Mouse (Mus musculus): ENCODE data around the gene Eif4e3. TPM values are rescaled to one million over a fixed set of nuclear protein-coding genes. Genes with fewer than 3 reads are reported as not detected.

Eif4e3 gene
- total RNA-seq, 2 experiments from 2014 or later, result 28.1 to 30.6 TPM

DNA sequence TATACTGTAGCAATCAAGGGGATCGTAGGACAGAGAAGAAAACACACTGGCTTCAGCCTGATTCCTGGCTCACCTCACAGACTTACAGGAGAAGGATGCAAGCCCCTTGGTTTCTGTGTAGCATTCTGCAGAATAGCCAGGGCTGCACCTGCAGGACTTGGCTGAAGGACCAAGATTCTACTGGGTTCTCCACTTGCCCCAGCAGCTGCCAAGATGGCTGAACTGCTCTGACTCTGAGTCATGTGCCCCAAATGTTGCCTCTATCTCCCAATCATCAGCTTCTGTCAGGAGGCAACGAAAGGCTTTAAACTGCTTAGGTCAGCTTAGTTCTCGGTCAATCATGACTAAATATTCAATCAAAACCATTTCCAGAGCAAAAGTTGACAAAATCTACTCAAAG is 42.0 kb downstream of the Eif4e3 start:
- DNase-seq, result no peak

DNA sequence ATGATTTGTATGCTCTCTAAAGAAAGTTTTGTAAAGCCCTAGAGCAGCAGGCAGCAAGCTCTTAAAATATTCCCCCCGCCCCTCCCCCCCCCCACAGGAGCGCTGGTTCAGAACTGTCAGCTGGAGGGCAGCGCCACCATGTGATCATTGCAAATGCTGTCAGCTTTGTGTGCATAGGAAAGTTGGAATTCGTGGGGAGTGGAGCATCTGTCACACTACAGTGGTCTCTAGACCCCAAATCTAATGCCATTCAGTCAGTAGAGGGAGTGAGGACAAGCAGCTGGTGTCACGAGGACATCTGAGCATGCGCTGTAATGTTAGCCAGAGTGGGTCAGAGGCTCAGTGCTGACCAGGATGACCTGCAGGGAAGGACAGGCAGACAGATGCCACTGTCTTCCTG is 42.9 kb downstream of the Eif4e3 start:
- peak; percentile 14 to 42 for DNase-seq

DNA sequence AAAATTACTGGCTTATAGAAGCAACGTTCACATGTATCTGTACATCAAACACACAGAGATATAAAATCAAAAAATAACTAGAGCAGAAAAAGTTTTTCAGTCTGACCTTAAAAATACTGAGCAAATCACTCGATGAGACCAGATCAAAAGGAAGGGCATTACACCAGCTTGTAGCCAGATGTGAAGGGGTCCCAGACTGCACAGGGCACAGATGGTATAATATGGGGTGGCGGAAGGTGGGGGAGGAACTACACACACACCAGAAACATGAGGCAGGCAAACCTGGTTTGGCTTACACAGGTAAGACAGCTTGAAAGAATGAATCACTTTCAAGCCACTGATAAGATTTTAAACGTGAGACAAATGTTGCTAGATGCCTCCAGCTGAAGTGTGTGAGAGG is 45.4 kb downstream of the Eif4e3 start:
- DNase-seq, result no peak

DNA sequence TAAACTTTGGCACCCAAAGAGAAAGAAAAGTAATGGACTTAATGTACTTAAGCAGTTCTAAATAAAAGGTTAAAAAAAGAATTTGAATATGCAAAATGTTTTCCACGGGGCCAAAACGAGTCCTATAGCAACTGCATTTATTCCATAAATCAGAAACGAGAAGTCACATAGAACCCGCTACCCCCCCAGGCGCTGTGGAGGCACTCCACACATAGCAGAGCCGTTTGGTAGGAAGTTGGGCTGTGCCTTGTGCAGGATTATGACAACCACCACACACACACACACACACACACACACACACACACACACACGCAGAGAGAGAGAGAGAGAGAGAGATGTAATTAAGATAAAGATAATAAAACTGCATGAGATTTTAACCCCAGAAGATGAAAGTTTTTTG is 46.1 kb downstream of the Eif4e3 start:
- DNase-seq, result no peak

DNA sequence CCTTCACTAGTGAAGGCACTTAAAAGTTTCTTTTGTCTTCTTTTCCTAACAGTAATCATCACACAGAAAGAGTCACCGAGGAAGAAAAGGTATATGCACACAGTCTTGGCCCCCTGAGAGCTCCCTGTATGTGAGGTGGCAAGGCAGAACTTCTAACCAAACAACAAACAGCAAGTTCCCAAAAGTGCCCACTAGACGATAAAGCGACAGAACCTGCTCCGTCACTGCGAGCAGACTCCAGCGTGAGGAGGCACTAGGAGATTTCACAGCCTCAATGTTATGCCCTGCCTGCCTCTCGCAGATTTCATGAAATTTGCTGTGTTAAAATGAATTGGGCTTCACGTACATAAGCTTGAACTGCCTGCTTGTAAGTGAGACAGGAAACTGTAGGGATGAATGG is 46.6 kb downstream of the Eif4e3 start:
- DNase-seq, result no peak

- DNase-seq, result no peak
Observed at GRCm38 (mm10) chr6:99619466-99619865, 47.1 kb downstream of the Eif4e3 start.

DNA sequence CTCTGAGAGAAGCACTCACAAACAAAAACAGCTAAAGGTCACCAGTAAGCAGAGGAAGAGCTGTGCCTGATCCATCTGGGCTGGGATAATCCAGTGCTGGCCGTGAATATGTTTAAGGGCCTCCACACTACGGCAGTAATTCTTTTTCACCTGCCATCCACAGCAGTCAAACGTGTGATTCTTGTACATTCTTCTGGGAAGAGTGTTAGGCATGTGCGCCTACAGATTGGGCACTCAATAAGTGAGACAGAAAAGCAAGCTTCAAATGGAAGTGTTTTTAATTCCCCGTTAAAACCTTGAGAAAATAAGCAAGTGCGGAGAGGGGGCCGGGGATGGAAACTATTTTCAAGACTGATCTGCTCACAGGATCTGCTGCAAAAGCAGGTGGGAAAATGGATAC is 48.7 kb downstream of the Eif4e3 start:
- DNase-seq, result no peak

- no peak for DNase-seq
Observed at GRCm38 (mm10) chr6:99617415-99617814, 49.2 kb downstream of the Eif4e3 start.

DNA sequence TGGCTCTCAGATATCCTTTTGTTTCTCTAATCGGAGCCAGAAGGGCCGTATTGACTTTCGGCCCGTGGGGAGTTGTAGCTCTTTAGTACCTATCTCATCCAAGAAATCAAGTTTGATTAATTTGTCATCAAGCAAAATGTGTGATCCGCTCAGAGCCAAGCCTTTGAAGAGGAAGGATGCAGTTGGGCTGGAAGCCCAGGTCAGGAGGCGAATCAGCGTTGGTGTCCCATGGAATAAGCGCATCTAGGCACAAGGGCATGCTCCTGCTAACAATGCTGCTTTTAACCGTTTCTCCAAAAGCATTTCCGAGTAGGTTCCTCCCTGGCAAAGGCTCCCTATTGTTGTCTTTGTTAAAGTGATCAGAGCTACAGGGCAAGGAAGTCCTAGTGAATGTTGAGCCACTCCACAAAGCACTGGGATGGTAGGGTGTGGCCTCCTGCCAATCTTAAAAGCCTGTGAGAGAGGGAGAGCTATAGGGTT is 51.3 kb downstream of the Eif4e3 start:
- DNase-seq, result no peak

DNA sequence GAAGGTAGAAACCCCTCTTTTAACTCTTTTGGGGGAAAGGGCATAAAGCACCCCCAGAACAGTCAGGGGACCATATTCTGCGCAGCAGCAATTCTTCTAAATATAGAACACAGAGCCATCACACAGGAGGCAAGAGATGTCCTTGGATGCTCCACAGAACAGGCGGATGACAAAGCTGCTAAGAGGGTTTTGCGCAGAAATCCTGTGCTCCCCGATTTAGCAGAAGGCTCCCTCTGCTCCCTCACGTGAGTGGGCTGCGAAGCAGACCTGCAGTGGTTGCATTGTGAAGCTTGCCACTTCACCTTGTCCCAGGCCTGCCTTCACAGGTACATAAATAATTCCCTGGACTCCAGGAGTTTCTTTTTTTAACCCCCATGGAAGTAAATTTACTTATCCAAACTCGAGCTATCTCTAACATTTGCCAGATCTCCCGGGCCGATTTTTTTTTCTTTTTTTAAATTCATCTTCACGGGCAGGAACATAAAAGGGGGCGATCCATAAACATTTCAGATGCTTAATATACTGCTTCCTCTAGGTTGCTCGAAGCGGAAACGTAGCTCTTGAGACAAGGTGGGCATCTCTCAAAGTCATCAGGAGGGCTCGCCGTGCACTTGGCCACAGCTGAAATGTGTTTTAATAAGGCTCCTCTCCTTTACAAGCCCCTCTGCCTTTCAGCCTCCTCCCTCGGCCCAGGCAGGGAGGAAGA is 51.9 kb downstream of the Eif4e3 start:
- no peak for DNase-seq

- DNase-seq, result no peak
Observed at GRCm38 (mm10) chr6:99611866-99612265, 54.7 kb downstream of the Eif4e3 start.

DNA sequence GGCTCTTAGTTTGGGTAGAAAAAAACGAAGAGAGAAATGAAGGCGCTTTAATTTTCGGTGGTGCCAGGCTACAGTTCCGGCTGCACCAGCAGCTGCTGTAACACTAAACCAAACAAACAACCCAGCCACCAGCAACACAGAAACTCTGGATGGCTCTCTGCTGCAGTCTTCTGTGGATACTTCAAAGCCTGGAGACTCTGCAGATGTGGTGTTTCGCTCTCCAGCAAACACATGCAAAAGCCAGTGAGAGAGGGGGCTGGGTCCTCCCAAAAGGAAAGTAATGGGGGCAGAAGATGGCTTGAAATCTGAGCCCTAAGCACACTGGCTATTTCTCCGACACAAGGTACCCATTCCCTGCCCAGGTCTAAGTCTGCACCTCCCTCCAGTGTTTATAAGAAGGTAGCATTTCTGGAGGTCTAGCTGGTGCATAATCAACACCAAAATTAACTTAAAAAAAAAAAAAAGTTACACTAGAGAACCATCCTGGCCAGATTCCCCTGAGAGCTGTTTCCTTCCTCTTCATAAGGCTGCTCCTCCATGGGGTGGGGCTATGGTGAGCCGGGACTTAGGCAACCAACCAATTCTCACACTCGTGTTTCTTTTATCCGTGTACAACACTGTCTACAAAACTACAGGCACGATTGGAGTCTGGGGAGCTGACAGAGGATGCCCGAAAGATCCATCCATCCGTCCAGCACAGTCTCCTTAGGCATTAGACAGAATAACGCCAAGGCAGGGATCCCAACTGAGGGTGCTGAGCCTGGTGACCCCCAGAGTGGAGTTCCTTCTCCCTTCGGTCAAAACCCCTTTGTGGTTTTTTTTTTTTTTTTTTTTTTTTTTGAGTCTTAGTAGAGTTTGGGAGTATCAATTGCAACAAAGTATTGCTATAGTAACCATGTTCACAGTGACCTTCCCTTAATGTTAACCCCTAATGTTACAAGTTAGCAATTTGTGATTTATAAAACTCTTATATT is 55.8 kb downstream of the Eif4e3 start:
- peak in 1 of 2 experiments; percentile 47 for DNase-seq

DNA sequence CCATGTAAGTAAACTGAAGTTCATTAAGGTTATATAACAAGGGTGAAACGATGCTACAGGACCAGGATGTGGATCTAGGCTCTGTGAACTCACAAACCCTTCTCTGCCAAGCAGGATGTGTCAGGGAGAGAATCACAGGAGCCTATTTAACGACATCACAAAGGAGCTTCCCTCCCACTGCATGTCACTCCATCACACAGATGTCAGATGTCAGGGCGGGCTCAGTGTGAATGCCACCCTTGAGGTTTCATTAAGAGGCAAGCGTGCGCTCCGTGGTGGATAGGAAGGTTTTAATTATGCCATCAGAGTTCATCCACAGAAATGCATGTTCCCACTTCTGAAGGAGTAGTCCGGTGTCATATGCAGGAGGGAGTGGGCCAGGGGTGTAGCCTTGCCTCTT is 60.5 kb downstream of the Eif4e3 start:
- DNase-seq, result no peak

DNA sequence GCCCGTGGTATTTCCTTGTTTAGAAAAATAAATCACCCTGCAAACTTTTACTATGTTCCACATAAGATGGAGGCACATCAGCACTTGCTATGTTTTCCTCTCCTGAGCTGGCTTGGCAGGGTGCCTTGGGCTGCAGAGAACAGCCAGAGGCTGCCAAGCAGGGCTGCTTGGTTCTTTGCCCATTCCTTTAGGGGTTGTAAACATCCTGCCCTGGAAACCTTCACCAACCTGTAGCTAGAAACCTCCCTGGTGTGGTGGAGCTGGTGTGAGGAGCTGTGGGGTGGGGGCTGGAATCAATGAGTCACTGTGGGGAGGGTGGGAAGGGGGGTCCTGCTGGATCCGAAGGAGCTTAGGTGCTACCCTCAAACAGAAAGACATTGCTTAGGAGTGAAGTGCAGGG is 61.8 kb downstream of the Eif4e3 start:
- peak; percentile 46 to 76 for DNase-seq

- DNase-seq, result no peak
Observed at GRCm38 (mm10) chr6:99602434-99602833, 64.1 kb downstream of the Eif4e3 start.

DNA sequence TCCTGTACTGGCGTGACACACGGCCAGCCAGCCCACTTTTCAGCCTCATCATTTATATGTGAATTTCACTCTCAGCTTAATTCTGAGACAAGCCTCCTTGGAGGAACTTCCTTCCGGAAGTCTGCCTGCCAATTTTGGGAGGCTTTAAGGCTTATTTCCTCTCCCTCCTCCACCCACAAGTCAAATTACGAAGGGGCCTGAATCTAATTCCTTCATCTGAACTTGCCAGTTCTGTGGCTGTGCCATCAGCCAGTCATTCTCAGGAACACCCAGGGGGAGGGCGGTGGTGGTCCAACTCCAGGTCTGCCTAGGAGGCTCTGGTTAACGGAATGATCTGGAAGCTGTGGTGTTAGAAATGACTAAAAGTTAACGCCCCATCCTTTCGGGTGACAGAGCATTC is 65.7 kb downstream of the Eif4e3 start:
- no peak for DNase-seq

DNA sequence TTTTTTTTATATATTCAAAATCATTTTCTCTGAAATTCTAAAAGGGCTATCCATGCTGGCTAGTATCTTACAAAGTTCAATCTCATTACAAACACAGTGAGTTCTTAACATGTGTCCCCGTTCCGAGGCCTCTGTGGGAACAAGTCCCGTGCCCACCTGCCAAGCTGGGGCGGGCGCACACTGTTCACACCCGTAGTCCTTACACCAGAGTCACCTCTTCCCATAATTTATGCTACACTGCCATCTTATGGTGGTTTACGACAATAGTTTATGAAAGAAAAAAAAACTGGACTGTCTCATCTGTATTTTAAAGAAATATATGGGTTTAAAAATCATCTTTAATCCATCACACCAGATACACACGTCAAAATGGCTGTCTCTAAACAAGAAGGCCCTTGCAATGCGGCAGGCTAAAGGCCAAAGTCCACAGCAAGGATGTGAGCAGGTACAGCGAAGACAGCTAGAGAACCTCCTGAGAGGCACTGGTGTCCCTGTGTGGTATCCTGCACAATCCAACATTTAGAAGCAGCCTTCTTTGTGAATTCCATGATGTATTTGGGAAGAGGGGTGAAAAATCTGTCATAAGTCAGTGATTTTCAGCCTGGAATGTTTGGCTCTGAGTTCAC is 66.3 kb downstream of the Eif4e3 start:
- peak; percentile 33 to 51 for DNase-seq

DNA sequence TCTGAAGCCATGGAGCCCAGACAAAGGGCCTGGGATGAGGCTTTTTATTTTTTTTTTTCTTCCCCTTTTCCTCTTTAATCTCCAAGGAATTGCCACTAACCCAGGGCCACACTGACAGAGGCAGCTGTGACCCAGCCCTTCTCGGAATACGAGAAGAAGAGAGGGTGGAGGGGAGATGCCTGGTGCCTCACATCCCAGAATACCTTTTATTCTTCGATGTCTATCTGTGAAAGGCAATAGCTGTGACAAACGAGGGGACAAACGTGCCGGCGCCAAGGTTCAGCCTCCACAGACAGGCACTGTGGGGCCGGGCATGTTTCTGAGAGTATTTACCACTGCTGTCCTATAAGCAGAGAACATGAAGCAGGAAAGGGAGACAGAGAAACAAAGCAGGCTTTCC is 66.9 kb downstream of the Eif4e3 start:
- DNase-seq, result no peak

- no peak for DNase-seq
Observed at GRCm38 (mm10) chr6:99599229-99599628, 67.3 kb downstream of the Eif4e3 start.

GRCm38 (mm10) chr6:99577040-99577439 is 89.5 kb downstream of the Eif4e3 start:
- no peak for DNase-seq

- no peak for DNase-seq
Observed at GRCm38 (mm10) chr6:99575633-99576032, 90.9 kb downstream of the Eif4e3 start.

Measured in adrenal gland, postnatal 36 days (tissue).